ENCODE assay signal across 16 mouse cellular contexts in the genomic region with DNA sequence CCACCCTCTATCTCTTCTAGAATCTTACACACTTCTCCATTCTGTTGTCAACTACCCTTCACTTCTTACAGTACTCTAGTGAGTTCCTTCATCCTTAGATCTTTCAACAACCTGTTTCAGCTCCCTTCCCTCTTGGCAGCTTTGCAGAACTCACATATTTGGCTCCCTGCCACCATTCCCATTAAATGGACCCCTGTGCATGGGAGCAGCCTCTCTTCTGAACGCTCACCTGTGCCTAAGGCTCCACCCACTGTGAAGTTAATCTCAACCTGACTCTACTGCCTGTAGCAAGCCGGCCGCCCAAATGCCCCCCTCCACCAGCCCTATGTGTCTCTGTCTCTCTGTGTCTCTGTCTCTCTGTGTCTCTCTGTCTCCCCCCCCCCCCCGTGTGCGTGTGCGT.
DNase-seq lines count a peak whose midpoint lies in the region; ATAC-seq lines count a peak whose summit lies in the region.
"Had no signal": no experiment of that assay in that cellular context is flagged by ENCODE, and none has a peak within 500 bp of the region (broad histone marks: within the 10 kb centered on the region; RNA-seq: fewer than 3 reads in every experiment).

No protein-coding gene starts in this region.

- H3K27ac ChIP-seq in forebrain, embryonic 14.5 days (ENCODE audit: low read depth, low read length): no peak overlapping the region
- no peak overlapping the region for H3K27ac ChIP-seq in forebrain, embryonic 13.5 days
- H3K27ac ChIP-seq in kidney, embryonic 15.5 days: no peak overlapping the region
- H3K27ac ChIP-seq: embryonic facial prominence, embryonic 13.5 days; forebrain, embryonic 15.5 days; heart, embryonic 15.5 days had no signal

- no peak overlapping the region for H3K9ac ChIP-seq in forebrain, embryonic 14.5 days (ENCODE audit: low read length)
- H3K9ac ChIP-seq in forebrain, embryonic 13.5 days: no peak overlapping the region
- no peak overlapping the region for H3K9ac ChIP-seq in kidney, embryonic 15.5 days
- H3K9ac ChIP-seq: embryonic facial prominence, embryonic 13.5 days; forebrain, embryonic 15.5 days; heart, embryonic 15.5 days had no signal

- H3K9me3 ChIP-seq in forebrain, embryonic 14.5 days (replicated peaks; ENCODE audit: control insufficient read depth, low read length): no peaks in the 10 kb centered on the region
- no peaks in the 10 kb centered on the region for H3K9me3 ChIP-seq in forebrain, embryonic 13.5 days (replicated peaks)
- no peaks in the 10 kb centered on the region for H3K9me3 ChIP-seq in kidney, embryonic 15.5 days (replicated peaks)
- H3K9me3 ChIP-seq: embryonic facial prominence, embryonic 13.5 days; forebrain, embryonic 15.5 days; heart, embryonic 15.5 days had no signal

- H3K4me1 ChIP-seq in forebrain, embryonic 14.5 days (ENCODE audit: control insufficient read depth, insufficient read depth, low read length): no peaks in the 10 kb centered on the region
- 0 out of 2 replicates have a peak, but pooled peaks cover under 1% of the 10 kb centered on the region for H3K4me1 ChIP-seq in forebrain, embryonic 13.5 days
- no peaks in the 10 kb centered on the region for H3K4me1 ChIP-seq in kidney, embryonic 15.5 days
- H3K4me1 ChIP-seq: embryonic facial prominence, embryonic 13.5 days; forebrain, embryonic 15.5 days; heart, embryonic 15.5 days had no signal

- H3K27me3 ChIP-seq in forebrain, embryonic 14.5 days (replicated peaks; ENCODE audit: control insufficient read depth, insufficient read depth, low read length): no peaks in the 10 kb centered on the region
- H3K27me3 ChIP-seq in forebrain, embryonic 13.5 days: no peaks in the 10 kb centered on the region
- no peaks in the 10 kb centered on the region for H3K27me3 ChIP-seq in kidney, embryonic 15.5 days
- H3K27me3 ChIP-seq: embryonic facial prominence, embryonic 13.5 days; forebrain, embryonic 15.5 days; heart, embryonic 15.5 days had no signal

- no peak overlapping the region for H3K4me2 ChIP-seq in forebrain, embryonic 14.5 days (ENCODE audit: low read length)
- H3K4me2 ChIP-seq in forebrain, embryonic 13.5 days: no peak overlapping the region
- no peak overlapping the region for H3K4me2 ChIP-seq in kidney, embryonic 15.5 days
- H3K4me2 ChIP-seq: embryonic facial prominence, embryonic 13.5 days; forebrain, embryonic 15.5 days; heart, embryonic 11.5 days; heart, embryonic 15.5 days had no signal

- H3K4me3 ChIP-seq in forebrain, embryonic 14.5 days (ENCODE audit: low read depth, low read length): no peak overlapping the region
- H3K4me3 ChIP-seq in forebrain, embryonic 13.5 days: no peak overlapping the region
- no peak overlapping the region for H3K4me3 ChIP-seq in kidney, embryonic 15.5 days (replicated peaks)
- H3K4me3 ChIP-seq: embryonic facial prominence, embryonic 13.5 days; forebrain, embryonic 15.5 days; heart, embryonic 15.5 days had no signal

- ATAC-seq in forebrain, embryonic 14.5 days: no peak
- no peak for ATAC-seq in forebrain, embryonic 13.5 days
- ATAC-seq in kidney, embryonic 15.5 days (replicated peaks; ENCODE audit: low FRiP score): no peak
- ATAC-seq: forebrain, embryonic 15.5 days had no signal

- WGBS in forebrain, embryonic 14.5 days: 89% methylated on average over 6 of the region's 6 CpGs
- 90% methylated on average over 4 of the region's 6 CpGs for WGBS in forebrain, embryonic 13.5 days
- 88% methylated on average over 6 of the region's 6 CpGs for WGBS in kidney, embryonic 15.5 days

- DNase-seq in forebrain, embryonic 14.5 days (ENCODE audit: low spot score): peak; percentile 10
- DNase-seq in kidney, postnatal 10 days: peak; percentile 3
- DNase-seq in right cerebral cortex, postnatal 25 days: peak; percentile 3
- DNase-seq in right cerebral cortex, postnatal 4 days: no peak
- no peak for DNase-seq in spleen, postnatal 36 days (ENCODE audit: low spot score in 2 of 2)
- DNase-seq: adrenal gland, postnatal 10 days; cerebellum, adult 11-12 months; cerebellum, adult 9-10 months; gastrocnemius, postnatal 36 days; heart, adult 18-20 months had no signal

- no peaks in the 10 kb centered on the region; the same call in 1 of the 2 replicates for H3K36me3 ChIP-seq in forebrain, embryonic 14.5 days (ENCODE audit: control insufficient read depth, insufficient read depth, low read length)
- peaks cover 22% of the 10 kb centered on the region for H3K36me3 ChIP-seq in forebrain, embryonic 13.5 days (ENCODE audit: poor library complexity, severe bottlenecking)
- H3K36me3 ChIP-seq in kidney, embryonic 15.5 days: 0 out of 2 replicates have a peak, but pooled peaks cover 4% of the 10 kb centered on the region
- H3K36me3 ChIP-seq: forebrain, embryonic 15.5 days; heart, embryonic 15.5 days had no signal

Comparison
In these comparisons a context has a peak if more than half of its experiments do, and no peak if none do; other contexts are left out.
1. DNase-seq: peak in forebrain, embryonic 14.5 days (single experiment), kidney, postnatal 10 days (single experiment) and right cerebral cortex, postnatal 25 days (single experiment); none in right cerebral cortex, postnatal 4 days (single experiment) and spleen, postnatal 36 days (0 of 2).